Mouse (Mus musculus) ES-E14 (cell line): ENCODE results near the gene Tbc1d13.

Experiments
- CHD2 ChIP-seq: IDR thresholded peaks from 2 replicates; pipeline ENCODE4 v1.6.1; 2014; ENCODE audit warnings: mild to moderate bottlenecking, low read depth, low read length, inconsistent platforms
- MAFK ChIP-seq: IDR thresholded peaks from 2 replicates; pipeline ENCODE4 v1.6.1; 2014; ENCODE audit warnings: mild to moderate bottlenecking, low read depth, low read length, inconsistent platforms; ENCODE audit not compliant: insufficient read depth

DNA sequence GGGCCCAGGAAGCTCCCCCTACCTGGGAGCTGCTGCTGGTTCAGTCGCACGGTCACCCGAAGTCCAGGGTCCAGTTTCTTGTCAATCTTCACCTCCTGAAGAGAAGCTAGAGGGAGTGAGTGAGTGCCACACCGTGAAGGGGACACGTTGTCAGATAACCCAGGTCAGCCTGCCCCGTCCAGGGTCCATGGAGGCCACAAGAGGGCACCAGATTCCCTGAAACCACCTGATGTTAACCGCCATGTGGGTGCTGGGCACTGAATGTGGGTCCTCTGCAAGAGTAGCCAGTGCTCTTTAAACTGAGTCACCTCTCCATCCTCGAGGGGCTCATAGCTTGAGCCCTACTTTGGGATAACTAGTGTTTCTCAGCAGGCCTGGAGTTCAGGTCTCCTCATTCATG is 42.4 kb downstream of the Tbc1d13 start:
- TF ChIP-seq CHD2: no peak
- no peak for TF ChIP-seq MAFK
